Mouse (Mus musculus) urinary bladder, postnatal 10 days (tissue): ENCODE measurements around the gene 1700013G24Rik.

Experiments used
- DNase-seq: peaks from one replicate; pipeline ENCODE4 v3.0.0; 2022; ENCODE audit warnings: low spot score

1700013G24Rik gene

GRCm38 (mm10) chr4:137476761-137477237, 23.7 kb downstream of the 1700013G24Rik start:
- no peak for DNase-seq

- DNase-seq: no peak
Measured at GRCm38 (mm10) chr4:137477611-137478010, 24.5 kb downstream of the 1700013G24Rik start.

- no peak for DNase-seq
Measured at GRCm38 (mm10) chr4:137478306-137478705, 25.2 kb downstream of the 1700013G24Rik start.

GRCm38 (mm10) chr4:137479757-137480156, 26.7 kb downstream of the 1700013G24Rik start:
- DNase-seq: no peak

- DNase-seq: no peak
Measured at GRCm38 (mm10) chr4:137480191-137480992, 27.3 kb downstream of the 1700013G24Rik start.

GRCm38 (mm10) chr4:137480993-137481340, 27.9 kb downstream of the 1700013G24Rik start:
- DNase-seq: no peak

- DNase-seq: no peak
Measured at GRCm38 (mm10) chr4:137481381-137482030, 28.4 kb downstream of the 1700013G24Rik start.

GRCm38 (mm10) chr4:137483871-137484270, 30.8 kb downstream of the 1700013G24Rik start:
- DNase-seq: no peak

- DNase-seq: no peak
Measured at GRCm38 (mm10) chr4:137484586-137484985, 31.5 kb downstream of the 1700013G24Rik start.

GRCm38 (mm10) chr4:137485258-137485960, 32.3 kb downstream of the 1700013G24Rik start:
- DNase-seq: no peak

- DNase-seq: no peak
Measured at GRCm38 (mm10) chr4:137486081-137487014, 33.3 kb downstream of the 1700013G24Rik start.

GRCm38 (mm10) chr4:137487286-137488000, 34.4 kb downstream of the 1700013G24Rik start:
- DNase-seq: no peak

- no peak for DNase-seq
Measured at GRCm38 (mm10) chr4:137488038-137488437, 35.0 kb downstream of the 1700013G24Rik start.

GRCm38 (mm10) chr4:137488571-137489303, 35.7 kb downstream of the 1700013G24Rik start:
- no peak for DNase-seq

GRCm38 (mm10) chr4:137489996-137490395, 36.9 kb downstream of the 1700013G24Rik start:
- no peak for DNase-seq

- no peak for DNase-seq
Measured at GRCm38 (mm10) chr4:137492563-137492962, 39.5 kb downstream of the 1700013G24Rik start.

- no peak for DNase-seq
Measured at GRCm38 (mm10) chr4:137493187-137493586, 40.1 kb downstream of the 1700013G24Rik start.

GRCm38 (mm10) chr4:137494751-137495500, 41.8 kb downstream of the 1700013G24Rik start:
- no peak for DNase-seq

- DNase-seq: no peak
Measured at GRCm38 (mm10) chr4:137495501-137496100, 42.5 kb downstream of the 1700013G24Rik start.
